Mouse (Mus musculus): ENCODE measurements around the gene Ppp6r2.

GRCm38 (mm10) chr15:89284094-89284493 is 72.7 kb downstream of the Ppp6r2 start:
- TF ChIP-seq CTCF (IDR thresholded peaks at IDR 0.05; ENCODE audit: control insufficient read depth, insufficient read depth, low read length) (no peak), POLR2A (IDR thresholded peaks at IDR 0.05; ENCODE audit: borderline replicate concordance, control insufficient read depth, low read depth, low read length) (no peak)
